Mouse (Mus musculus): ENCODE results near the gene Il1r1. TPM values are rescaled to one million over a fixed set of nuclear protein-coding genes. Genes with fewer than 3 reads are reported as not detected.

Gene Il1r1
- polyA plus RNA-seq (2012; ENCODE audit: insufficient read depth, insufficient read length, missing spikeins), result 0.38 and 0.55 TPM in 2 replicates

DNA sequence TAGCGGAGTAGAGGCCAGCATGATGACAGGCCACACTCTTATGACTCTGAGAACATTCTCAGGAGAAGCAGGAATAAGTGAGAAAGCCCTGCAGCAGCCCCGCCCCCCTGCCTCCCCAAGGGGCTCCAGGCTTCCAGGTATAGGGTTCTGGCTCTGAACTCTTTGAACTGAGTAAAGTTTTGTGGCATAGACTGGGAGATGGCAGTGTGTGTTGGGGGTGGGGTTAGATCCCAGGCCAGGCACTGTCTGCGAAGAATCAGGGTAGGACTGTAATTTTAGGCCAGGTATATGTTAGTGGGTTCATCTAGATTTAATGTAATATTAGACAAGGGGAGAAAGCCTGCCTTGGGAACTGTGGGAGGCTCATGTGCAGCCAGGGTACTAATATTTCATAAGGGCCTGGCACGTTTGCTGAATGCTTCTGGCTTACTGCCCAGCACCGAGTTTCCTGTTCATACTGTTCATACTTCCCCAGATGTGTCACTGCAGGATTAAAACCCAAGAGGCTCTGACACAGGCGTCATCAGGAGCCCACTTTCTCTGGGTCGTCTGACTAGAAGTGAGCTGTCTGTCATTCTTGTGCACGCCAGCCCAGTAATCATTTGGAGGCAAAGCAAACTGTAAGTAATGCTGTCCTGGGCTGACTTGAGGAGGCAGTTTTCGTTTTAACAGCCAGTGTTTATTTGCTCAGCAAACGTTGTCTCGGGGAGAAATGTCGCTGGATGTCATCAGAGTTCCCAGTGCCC lies at the start of gene Il1r1:
TSS of gene Il1r1 (plus strand) at position 542 of the 746 bp plus-strand sequence.
- peak within 1 kb of the TSS; percentile 31 for H3K4me3 ChIP-seq (ENCODE audit: insufficient read depth, low read length)
- peaks cover 20% of the 10 kb centered on the region for H3K4me1 ChIP-seq (ENCODE audit: control insufficient read depth, insufficient read depth, low read length)
- H3K27ac ChIP-seq (ENCODE audit: insufficient read depth, low read depth, low read length), result no peak within 1 kb of the TSS
- no peak for TF ChIP-seq CTCF (IDR thresholded peaks at IDR 0.05; ENCODE audit: low read depth, low read length)
- no peak for TF ChIP-seq POLR2A (IDR thresholded peaks at IDR 0.05; ENCODE audit: borderline replicate concordance, low read depth, low read length)

DNA sequence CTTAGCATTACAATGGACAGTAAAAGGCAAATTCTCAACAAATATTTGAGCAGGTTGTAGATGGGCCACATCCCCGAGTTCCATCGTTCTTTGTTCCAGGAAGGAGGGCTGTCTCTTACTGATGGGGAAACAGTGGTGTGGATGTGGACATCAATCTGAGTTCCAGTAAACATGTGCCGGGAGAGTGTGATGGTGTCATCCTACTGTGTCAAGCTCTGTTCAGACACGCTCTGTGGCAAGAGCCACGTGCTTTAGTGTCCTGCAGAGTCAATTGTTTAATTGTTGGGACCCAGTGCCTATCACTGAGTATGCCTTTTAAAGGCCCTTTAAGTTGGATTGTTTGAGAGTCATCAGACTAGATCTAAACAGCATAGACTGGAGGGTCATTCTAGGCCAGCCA lies 49.8 kb upstream of the Il1r1 start:
- TF ChIP-seq POLR2A (IDR thresholded peaks at IDR 0.05; ENCODE audit: borderline replicate concordance, low read depth, low read length) (no peak), CTCF (IDR thresholded peaks at IDR 0.05; ENCODE audit: low read depth, low read length) (no peak)
- no peaks in the 10 kb centered on the region for H3K4me1 ChIP-seq (ENCODE audit: control insufficient read depth, insufficient read depth, low read length)
- no peak overlapping the region for H3K27ac ChIP-seq (ENCODE audit: insufficient read depth, low read depth, low read length)
- no peak overlapping the region for H3K4me3 ChIP-seq (ENCODE audit: insufficient read depth, low read length)

DNA sequence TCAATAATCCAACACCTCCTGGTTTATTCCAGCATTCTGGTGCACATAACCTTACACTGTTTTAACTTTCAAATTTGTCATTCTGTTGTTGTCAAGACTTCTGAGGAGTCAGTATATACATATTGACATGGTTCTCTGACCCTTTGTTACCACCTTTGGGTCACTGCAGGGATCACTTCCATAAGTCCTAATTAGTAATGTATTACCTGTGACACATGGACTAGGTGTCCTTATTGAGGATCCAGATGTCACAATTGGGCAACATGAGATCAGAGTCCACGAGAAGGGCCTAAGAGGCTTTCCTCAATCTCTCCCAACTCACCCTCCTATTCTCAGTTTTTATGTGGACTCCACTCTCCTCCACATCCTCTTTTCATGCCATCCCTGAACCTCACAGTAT lies 49.1 kb upstream of the Il1r1 start:
- Histone ChIP-seq H3K27ac (ENCODE audit: insufficient read depth, low read depth, low read length) (no peak overlapping the region), H3K4me3 (ENCODE audit: insufficient read depth, low read length) (no peak overlapping the region), H3K4me1 (ENCODE audit: control insufficient read depth, insufficient read depth, low read length) (no peaks in the 10 kb centered on the region)
- TF ChIP-seq POLR2A (IDR thresholded peaks at IDR 0.05; ENCODE audit: borderline replicate concordance, low read depth, low read length) (no peak), CTCF (IDR thresholded peaks at IDR 0.05; ENCODE audit: low read depth, low read length) (no peak)

DNA sequence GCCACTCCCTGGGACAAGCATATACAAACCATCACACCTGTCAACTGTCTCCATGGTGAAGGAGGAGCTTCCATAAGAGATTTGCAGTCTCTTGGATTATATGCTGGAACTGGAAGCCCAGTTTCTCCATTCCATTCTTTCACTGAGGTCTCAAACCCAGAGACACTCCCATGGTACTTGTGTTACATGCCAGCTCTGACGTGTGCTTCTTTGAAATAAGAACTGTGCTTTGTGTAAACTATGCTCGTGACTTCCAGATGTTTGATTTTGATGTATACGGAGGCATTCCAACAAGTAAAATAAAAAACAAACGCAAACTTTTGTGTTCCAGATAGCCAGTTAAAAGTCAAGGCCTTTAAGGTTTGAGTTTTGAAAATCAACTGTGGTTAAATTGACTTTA lies 45.8 kb upstream of the Il1r1 start:
- TF ChIP-seq POLR2A (IDR thresholded peaks at IDR 0.05; ENCODE audit: borderline replicate concordance, low read depth, low read length) (no peak), CTCF (IDR thresholded peaks at IDR 0.05; ENCODE audit: low read depth, low read length) (no peak)
- Histone ChIP-seq H3K4me1 (ENCODE audit: control insufficient read depth, insufficient read depth, low read length) (no peaks in the 10 kb centered on the region), H3K27ac (ENCODE audit: insufficient read depth, low read depth, low read length) (no peak overlapping the region), H3K4me3 (ENCODE audit: insufficient read depth, low read length) (no peak overlapping the region)

DNA sequence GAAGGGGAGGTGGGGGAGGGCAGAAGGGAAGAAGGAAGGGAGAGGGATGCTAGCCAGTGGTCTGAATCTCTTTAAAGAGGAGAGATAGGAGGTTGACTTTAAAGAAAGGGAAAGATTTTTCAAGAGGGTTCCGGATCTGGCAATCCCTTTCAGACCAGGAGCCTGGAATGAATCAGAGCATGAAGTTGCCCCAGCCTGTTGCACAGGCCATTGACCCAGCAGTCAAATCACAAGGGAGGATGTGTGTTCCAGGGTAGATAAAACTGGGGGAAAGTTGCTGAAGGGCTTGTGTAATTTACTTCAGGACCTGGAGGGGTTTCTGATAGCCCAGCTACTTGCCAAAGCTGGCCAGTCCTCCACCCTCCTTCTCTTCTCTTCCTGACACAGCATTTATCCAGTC lies 45.4 kb upstream of the Il1r1 start:
- Histone ChIP-seq H3K4me1 (ENCODE audit: control insufficient read depth, insufficient read depth, low read length) (no peaks in the 10 kb centered on the region), H3K27ac (ENCODE audit: insufficient read depth, low read depth, low read length) (no peak overlapping the region), H3K4me3 (ENCODE audit: insufficient read depth, low read length) (no peak overlapping the region)
- TF ChIP-seq POLR2A (IDR thresholded peaks at IDR 0.05; ENCODE audit: borderline replicate concordance, low read depth, low read length), result no peak
- TF ChIP-seq CTCF (IDR thresholded peaks at IDR 0.05; ENCODE audit: low read depth, low read length), result no peak

DNA sequence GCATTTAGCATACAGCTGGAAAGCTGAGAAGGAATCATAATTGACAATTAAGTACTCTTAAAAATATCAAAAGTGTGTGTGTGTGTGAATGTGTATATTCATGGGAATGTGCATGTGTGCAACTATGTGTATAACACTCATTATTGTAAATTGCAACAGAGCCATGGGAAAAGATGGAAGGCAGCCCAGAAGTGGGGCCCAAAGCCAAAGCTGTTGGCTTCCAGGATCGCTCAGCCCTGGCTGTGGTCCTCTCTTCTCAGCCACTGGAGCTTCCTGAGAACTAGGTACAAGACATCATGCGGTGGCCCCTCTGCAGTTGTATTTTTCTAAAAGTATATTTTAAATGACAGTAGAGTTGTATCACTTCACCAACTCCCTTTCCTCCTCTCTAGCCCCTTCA lies 44.0 kb upstream of the Il1r1 start:
- H3K4me3 ChIP-seq (ENCODE audit: insufficient read depth, low read length), result no peak overlapping the region
- TF ChIP-seq POLR2A (IDR thresholded peaks at IDR 0.05; ENCODE audit: borderline replicate concordance, low read depth, low read length) (no peak), CTCF (IDR thresholded peaks at IDR 0.05; ENCODE audit: low read depth, low read length) (no peak)
- no peaks in the 10 kb centered on the region for H3K4me1 ChIP-seq (ENCODE audit: control insufficient read depth, insufficient read depth, low read length)
- no peak overlapping the region for H3K27ac ChIP-seq (ENCODE audit: insufficient read depth, low read depth, low read length)

DNA sequence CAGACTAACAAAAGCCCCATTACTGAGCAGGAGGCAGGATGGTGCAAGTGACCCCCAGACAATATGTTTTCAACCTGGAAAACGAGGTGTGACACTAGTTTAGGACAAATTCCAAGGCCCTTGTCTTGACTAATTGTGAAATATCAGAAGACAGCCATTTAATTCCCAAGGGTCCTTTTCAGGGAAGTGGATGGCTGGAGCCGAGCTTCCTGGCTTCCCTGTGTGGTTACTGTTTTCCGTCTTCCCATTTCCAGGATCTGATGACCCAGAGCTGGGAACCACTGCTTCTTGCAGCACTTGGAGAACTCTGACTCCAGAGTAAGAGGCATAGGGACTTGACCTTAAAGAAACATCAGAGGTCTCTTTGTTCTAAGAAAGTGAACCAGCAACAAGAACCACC lies 43.2 kb upstream of the Il1r1 start:
- Histone ChIP-seq H3K27ac (ENCODE audit: insufficient read depth, low read depth, low read length) (no peak overlapping the region), H3K4me3 (ENCODE audit: insufficient read depth, low read length) (no peak overlapping the region), H3K4me1 (ENCODE audit: control insufficient read depth, insufficient read depth, low read length) (no peaks in the 10 kb centered on the region)
- TF ChIP-seq POLR2A (IDR thresholded peaks at IDR 0.05; ENCODE audit: borderline replicate concordance, low read depth, low read length), result no peak
- TF ChIP-seq CTCF (IDR thresholded peaks at IDR 0.05; ENCODE audit: low read depth, low read length), result no peak

DNA sequence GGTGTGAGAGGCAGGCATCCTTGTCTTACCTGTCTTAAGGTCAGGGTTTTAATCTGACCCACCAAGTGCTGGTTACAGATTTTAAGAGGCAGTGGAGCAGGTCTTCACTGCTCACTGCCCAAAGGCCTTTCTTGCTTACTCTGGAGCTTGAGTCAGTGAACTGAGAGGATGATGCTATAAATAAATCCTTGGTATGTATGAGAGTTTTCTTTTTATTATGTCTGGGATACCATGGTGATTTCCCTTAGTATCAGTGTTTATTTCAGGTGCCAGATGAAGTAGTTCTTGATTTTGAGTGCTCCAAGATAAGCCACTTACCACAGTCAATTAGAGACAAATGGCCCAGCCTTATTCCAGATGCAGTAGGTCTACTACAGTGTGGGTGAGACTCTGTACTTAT lies 41.5 kb upstream of the Il1r1 start:
- Histone ChIP-seq H3K4me3 (ENCODE audit: insufficient read depth, low read length) (no peak overlapping the region), H3K27ac (ENCODE audit: insufficient read depth, low read depth, low read length) (no peak overlapping the region), H3K4me1 (ENCODE audit: control insufficient read depth, insufficient read depth, low read length) (peaks cover 5% of the 10 kb centered on the region)
- no peak for TF ChIP-seq POLR2A (IDR thresholded peaks at IDR 0.05; ENCODE audit: borderline replicate concordance, low read depth, low read length)
- TF ChIP-seq CTCF (IDR thresholded peaks at IDR 0.05; ENCODE audit: low read depth, low read length), result no peak

DNA sequence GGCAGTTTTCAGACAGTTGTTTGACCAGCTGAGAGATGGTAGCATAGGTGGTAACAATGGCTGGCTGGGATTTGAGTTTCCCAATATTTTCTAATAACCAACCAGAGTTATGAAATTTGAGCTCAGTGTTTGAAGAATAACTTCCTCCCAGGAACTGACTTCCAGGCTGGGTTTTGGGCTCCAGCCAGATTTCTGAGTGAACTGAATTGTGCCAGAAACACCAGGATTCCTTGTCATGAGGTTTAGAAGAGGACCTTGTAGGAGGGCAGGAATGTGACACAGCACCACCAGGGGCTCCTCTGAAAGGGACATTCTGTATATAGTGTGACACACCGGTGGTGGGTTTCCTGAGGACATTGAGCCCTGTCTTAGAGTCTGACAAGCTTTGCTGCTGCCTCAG lies 36.9 kb upstream of the Il1r1 start:
- no peak for TF ChIP-seq CTCF (IDR thresholded peaks at IDR 0.05; ENCODE audit: low read depth, low read length)
- TF ChIP-seq POLR2A (IDR thresholded peaks at IDR 0.05; ENCODE audit: borderline replicate concordance, low read depth, low read length), result no peak
- H3K4me3 ChIP-seq (ENCODE audit: insufficient read depth, low read length), result no peak overlapping the region
- H3K27ac ChIP-seq (ENCODE audit: insufficient read depth, low read depth, low read length), result no peak overlapping the region
- H3K4me1 ChIP-seq (ENCODE audit: control insufficient read depth, insufficient read depth, low read length), result peaks cover 5% of the 10 kb centered on the region

DNA sequence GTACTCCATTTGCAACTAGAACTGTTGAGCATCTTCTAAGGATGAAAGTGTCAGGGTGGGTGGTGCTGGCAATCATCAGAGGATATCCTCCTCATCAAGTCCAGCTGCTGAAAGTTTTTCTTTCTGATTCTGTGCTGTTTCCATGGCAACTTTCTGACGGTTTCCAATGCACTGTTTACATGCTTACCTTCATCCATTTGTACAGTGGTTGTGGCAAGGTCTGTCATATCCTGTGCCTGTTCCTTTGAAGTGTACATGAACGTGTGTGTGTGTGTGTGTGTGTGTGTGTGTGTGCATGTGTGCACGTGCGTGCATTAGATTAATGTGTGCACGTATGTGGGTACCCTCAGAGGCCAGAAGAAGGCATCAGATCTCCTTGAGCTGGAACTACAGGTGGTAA lies 34.9 kb upstream of the Il1r1 start:
- H3K27ac ChIP-seq (ENCODE audit: insufficient read depth, low read depth, low read length), result no peak overlapping the region
- no peak for TF ChIP-seq POLR2A (IDR thresholded peaks at IDR 0.05; ENCODE audit: borderline replicate concordance, low read depth, low read length)
- TF ChIP-seq CTCF (IDR thresholded peaks at IDR 0.05; ENCODE audit: low read depth, low read length), result no peak
- no peak overlapping the region for H3K4me3 ChIP-seq (ENCODE audit: insufficient read depth, low read length)
- H3K4me1 ChIP-seq (ENCODE audit: control insufficient read depth, insufficient read depth, low read length), result peaks cover 5% of the 10 kb centered on the region

Data from bone marrow macrophage, adult 2 months (primary cell).